Mouse (Mus musculus): ENCODE results near the gene Dap. TPM values are rescaled to one million over a fixed set of nuclear protein-coding genes. Genes with fewer than 3 reads are reported as not detected.

Dap gene
- total RNA-seq (2021): 10 to 100 TPM; 10.0 to 11.7 TPM

GRCm38 (mm10) chr15:31224135-31224761, at the start of gene Dap:
Dap (plus strand) TSS chr15:31224314.
- intact Hi-C loops (cut with DNase I): no loop called here
- DNase-seq (ENCODE audit: extremely low spot score in 1 of 2, low spot score in 2 of 2): peak; percentile 97 to 99

GRCm38 (mm10) chr15:31176566-31176965, 47.5 kb upstream of the Dap start:
- intact Hi-C loops (cut with DNase I): no loop called here
- DNase-seq (ENCODE audit: extremely low spot score in 1 of 2, low spot score in 2 of 2): no peak

- no peak for DNase-seq (ENCODE audit: extremely low spot score in 1 of 2, low spot score in 2 of 2)
- intact Hi-C loops (cut with DNase I): no loop called here
Measured at GRCm38 (mm10) chr15:31184651-31185443, 39.3 kb upstream of the Dap start.

- intact Hi-C loops (cut with DNase I): no loop called here
- DNase-seq (ENCODE audit: extremely low spot score in 1 of 2, low spot score in 2 of 2): no peak
Measured at GRCm38 (mm10) chr15:31185506-31185905, 38.6 kb upstream of the Dap start.

DNA sequence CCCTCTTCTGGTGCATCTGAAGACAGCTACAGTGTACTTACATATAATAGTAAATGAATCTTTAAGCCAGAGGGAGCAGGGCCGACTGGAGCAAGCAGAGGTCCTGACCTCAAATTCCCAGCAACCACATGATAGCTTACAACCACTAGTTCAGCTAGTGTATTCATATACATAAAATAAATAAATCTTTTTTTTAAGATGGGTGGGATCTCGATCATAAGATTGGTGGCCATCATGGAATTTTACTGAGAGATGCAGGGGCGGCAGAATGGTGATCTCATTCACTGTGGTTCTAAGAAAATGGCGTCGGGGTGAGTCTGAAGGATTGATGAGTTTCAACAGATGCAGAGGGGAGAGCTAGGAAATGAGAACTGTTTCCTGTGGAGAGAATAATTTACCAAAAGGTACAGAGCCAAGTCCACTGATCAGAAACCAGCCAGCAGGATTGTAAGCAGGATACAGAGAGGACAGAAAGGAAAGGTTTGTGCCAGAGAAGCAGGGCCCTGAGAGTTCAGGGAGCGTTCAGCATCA, 37.7 kb upstream of the Dap start:
- no peak for DNase-seq (ENCODE audit: extremely low spot score in 1 of 2, low spot score in 2 of 2)
- intact Hi-C loops (cut with DNase I): no loop called here

DNA sequence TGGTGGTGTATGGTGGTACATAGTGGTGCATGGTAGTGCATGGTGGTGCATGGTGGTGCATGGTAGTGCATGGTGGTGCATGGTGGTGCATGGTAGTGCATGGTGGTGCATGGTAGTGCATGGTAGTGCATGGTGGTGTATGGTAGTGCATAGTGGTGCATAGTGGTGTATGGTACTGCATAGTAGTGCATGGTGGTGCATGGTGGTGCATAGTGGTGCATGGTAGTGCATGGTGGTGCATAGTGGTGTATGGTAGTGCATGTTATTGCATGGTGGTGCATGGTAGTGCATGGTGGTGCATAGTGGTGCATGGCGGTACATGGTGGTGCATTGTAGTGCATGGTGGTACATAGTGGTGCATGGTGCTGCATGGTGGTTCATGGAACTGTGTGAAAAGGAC, 31.6 kb upstream of the Dap start:
- intact Hi-C loops (cut with DNase I): no loop called here
- DNase-seq (ENCODE audit: extremely low spot score in 1 of 2, low spot score in 2 of 2): no peak

- DNase-seq (ENCODE audit: extremely low spot score in 1 of 2, low spot score in 2 of 2): no peak
- intact Hi-C loops (cut with DNase I): no loop called here
Measured at GRCm38 (mm10) chr15:31195776-31196175, 28.3 kb upstream of the Dap start.

- peak in 1 of 2 experiments; percentile 26 for DNase-seq (ENCODE audit: extremely low spot score in 1 of 2, low spot score in 2 of 2)
Measured at GRCm38 (mm10) chr15:31207346-31208093, 16.6 kb upstream of the Dap start.

GRCm38 (mm10) chr15:31211910-31212309, 12.2 kb upstream of the Dap start:
- intact Hi-C loops (cut with DNase I): no loop called here

More at GRCm38 (mm10) chr15:31207346-31208093, 16.6 kb upstream of the Dap start:
- intact Hi-C loops (cut with DNase I): no loop called here

GRCm38 (mm10) chr15:31213619-31214270, 10.4 kb upstream of the Dap start:
- intact Hi-C loops (cut with DNase I): no loop called here
- DNase-seq (ENCODE audit: extremely low spot score in 1 of 2, low spot score in 2 of 2): no peak

More at GRCm38 (mm10) chr15:31211910-31212309, 12.2 kb upstream of the Dap start:
- DNase-seq (ENCODE audit: extremely low spot score in 1 of 2, low spot score in 2 of 2): peak in 1 of 2 experiments; percentile 80

GRCm38 (mm10) chr15:31222216-31222615, 1.9 kb upstream of the Dap start:
- DNase-seq (ENCODE audit: extremely low spot score in 1 of 2, low spot score in 2 of 2): no peak
- intact Hi-C loops (cut with DNase I): no loop called here

DNA sequence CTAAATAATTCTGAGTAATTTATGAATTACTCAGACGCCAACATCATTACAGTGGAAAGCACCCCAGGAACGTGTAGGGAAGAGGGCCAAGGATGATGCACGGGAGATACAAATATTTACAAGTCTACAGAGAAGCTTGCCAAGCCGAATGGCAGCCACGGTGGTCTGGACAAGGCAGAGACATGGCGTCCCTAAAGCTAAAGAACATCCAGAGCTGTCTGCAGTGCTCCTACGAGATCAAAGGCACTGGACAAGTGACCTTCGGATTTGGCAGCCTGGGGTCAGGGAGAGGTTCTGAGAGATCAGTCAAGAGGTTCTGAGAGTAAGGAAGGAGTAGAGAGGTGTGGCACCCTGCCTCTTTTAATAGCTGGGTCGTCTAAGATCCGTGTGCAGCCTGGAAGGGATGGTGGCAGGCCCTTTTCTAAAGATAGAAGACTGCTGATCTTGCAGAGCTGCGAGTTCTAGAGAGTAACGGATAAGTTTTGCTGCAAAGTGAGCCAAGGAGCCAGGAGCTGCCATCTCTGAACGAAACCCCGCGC, 449 bp upstream of the Dap start:
- no peak for DNase-seq (ENCODE audit: extremely low spot score in 1 of 2, low spot score in 2 of 2)
- intact Hi-C loops (cut with DNase I): no loop called here

GRCm38 (mm10) chr15:31224806-31225642, 910 bp downstream of the Dap start:
- DNase-seq (ENCODE audit: extremely low spot score in 1 of 2, low spot score in 2 of 2): no peak
- intact Hi-C loops (cut with DNase I): no loop called here

DNA sequence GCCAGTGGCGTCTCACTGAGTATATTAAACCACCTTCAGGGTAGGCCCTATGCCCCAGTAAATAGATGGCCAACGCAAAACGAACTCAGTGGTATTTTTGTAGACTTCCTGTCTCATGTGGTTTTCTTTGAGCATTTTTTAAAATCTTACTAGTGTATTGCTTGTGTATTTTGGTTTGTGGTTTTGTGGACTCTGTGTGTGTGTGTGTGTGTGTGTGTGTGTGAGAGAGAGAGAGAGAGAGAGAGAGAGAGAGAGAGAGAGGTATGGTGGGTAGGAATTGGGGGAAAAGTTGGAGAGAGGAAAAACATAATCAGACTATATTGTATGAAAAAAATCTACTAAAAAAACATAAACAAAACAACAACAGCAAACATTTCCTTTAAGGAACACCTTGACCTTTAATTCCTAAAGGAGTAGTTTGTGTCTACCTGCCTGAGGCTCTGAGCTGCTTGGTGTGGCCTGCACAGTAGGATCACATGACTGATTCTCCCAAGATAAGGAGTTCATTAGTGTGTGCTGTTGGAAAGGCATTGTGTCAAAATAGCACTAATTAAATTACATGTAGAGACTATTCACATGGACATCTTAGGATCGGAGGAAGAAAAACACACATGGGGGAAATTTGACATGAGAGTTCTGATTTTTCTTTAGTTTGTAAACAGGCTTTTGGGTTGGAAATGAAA, 1.7 kb downstream of the Dap start:
- intact Hi-C loops (cut with DNase I): no loop called here
- DNase-seq (ENCODE audit: extremely low spot score in 1 of 2, low spot score in 2 of 2): no peak

GRCm38 (mm10) chr15:31226464-31226863, 2.4 kb downstream of the Dap start:
- intact Hi-C loops (cut with DNase I): no loop called here
- no peak for DNase-seq (ENCODE audit: extremely low spot score in 1 of 2, low spot score in 2 of 2)

DNA sequence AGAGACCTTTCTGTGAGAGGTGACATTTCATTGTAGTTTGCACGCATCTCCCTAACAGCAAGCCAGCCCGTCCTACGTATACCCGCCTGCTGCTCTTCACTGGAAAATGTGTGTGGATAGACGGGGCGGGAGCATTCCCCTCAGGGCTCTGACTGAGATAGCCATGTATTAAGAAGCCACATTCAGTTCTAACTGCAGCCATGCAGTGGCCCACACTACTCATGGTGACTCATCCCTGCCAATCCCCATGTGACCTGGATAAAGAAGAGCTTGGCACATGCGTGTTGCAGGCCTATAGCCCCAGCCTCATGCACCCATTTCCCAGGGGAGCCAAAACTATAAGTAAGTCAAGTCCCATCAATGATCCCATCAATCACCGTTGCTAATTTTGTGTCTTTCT, 3.7 kb downstream of the Dap start:
- DNase-seq (ENCODE audit: extremely low spot score in 1 of 2, low spot score in 2 of 2): no peak
- intact Hi-C loops (cut with DNase I): no loop called here

DNA sequence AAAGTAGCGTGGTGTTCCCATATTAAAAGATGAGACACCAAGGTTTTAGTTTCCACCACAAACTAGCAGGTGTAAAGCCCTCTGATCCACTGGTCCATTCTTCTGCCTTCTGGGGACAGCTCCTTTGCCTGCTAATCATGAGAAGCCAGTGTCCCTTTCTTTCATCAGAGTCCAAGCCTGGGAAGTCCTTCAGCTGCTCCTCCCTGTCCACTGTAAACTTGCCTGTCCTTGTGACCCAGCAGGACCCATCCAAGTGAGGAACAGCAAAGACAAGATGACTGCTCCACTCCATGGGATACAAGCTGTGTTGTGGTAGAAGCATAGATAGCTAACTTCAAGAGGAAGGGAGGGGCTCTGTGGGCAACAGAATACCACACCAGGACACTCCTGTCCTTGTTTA, 8.9 kb downstream of the Dap start:
- intact Hi-C loops (cut with DNase I): no loop called here
- DNase-seq (ENCODE audit: extremely low spot score in 1 of 2, low spot score in 2 of 2): no peak

Measured in left cerebral cortex, postnatal 10 days (tissue).